ENCODE assay signal across 23 mouse cellular contexts in the genomic region with DNA sequence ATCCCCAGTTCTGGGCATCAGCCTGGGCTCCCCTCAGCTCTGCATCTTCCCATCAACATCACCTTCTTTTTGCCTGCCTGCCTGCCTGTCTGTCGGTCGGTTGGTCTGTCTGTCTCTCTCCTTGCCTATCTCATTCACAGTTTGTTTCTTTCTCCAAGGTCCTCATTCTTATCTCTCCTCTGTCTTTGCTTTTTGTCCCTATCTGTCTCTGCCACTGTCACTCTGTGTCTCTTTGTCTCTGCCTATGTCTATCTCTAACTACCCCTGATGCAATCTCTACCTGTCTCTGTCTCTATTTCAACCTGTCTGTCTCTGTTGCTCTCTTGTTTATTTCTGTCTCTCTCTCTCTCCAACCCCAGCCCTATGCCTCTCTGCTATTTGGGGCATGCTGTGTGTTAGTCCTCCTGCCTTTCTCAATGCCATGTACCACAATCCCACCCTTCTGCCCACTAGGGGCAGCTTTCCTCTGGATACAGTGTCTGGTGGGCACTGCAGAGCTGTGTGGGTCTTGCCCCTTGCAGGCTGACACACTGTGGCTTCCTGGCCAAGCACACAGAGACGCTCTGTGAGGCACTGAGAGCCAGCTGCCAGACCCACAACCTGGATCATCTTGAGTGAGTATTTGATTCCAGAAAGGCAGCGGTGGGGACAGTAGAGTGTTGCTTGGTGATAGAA. TPM values are rescaled to one million over a fixed set of nuclear protein-coding genes. Genes with fewer than 3 reads are reported as not detected.
DNase-seq lines count a peak whose midpoint lies in the region; ATAC-seq and TF ChIP-seq lines count a peak whose summit lies in the region.
"Had no signal": no experiment of that assay in that cellular context is flagged by ENCODE, and none has a peak within 500 bp of the region (broad histone marks: within the 10 kb centered on the region; RNA-seq: fewer than 3 reads in every experiment).

No protein-coding gene starts in this region.

- TF ChIP-seq CTCF in forebrain, postnatal 0 days (IDR thresholded peaks at IDR 0.05; ENCODE audit: low read depth) = peak; percentile 42
- peak; percentile 5 for TF ChIP-seq CTCF in left cerebral cortex, adult 2 months (IDR thresholded peaks at IDR 0.05)

- no peak overlapping the region for H3K4me2 ChIP-seq in forebrain, postnatal 0 days (ENCODE audit: low read depth)
- H3K4me2 ChIP-seq in forebrain, embryonic 16.5 days (ENCODE audit: low read length) = no peak overlapping the region
- H3K4me2 ChIP-seq: limb, embryonic 15.5 days had no signal

- no peak for DNase-seq in forebrain, postnatal 0 days
- DNase-seq in left cerebral cortex, adult 2 months (ENCODE audit: extremely low spot score in 1 of 2, low spot score in 2 of 2) = no peak
- no peak for DNase-seq in left cerebral cortex, adult 11 months (ENCODE audit: low spot score)
- peak; percentile 23 for DNase-seq in retina, postnatal 1 day
- no peak for DNase-seq in retina, embryonic 14.5 days (ENCODE audit: low spot score)
- DNase-seq in natural killer cell, adult 2 months (ENCODE audit: low spot score in 2 of 2) = no peak
- DNase-seq: adrenal gland, adult 8-10 months; cerebellum, adult 18-20 months; cerebellum, postnatal 36 days; gastrocnemius, postnatal 10 days; heart, postnatal 10 days; kidney, adult 8-10 months; kidney, postnatal 36 days; lung, postnatal 10 days; right cerebral cortex, adult 18-20 months; thymus, postnatal 25 days had no signal

- 72% methylated on average over 4 of the region's 4 CpGs for WGBS in forebrain, postnatal 0 days
- WGBS in forebrain, embryonic 16.5 days = 73% methylated on average over 4 of the region's 4 CpGs

- no peak overlapping the region for H3K9ac ChIP-seq in forebrain, postnatal 0 days
- H3K9ac ChIP-seq in forebrain, embryonic 16.5 days (replicated peaks; ENCODE audit: low read depth, low read length) = no peak overlapping the region
- H3K9ac ChIP-seq: limb, embryonic 15.5 days had no signal

- no peaks in the 10 kb centered on the region for H3K4me1 ChIP-seq in forebrain, postnatal 0 days (ENCODE audit: insufficient read depth)
- peaks cover 9% of the 10 kb centered on the region for H3K4me1 ChIP-seq in forebrain, embryonic 16.5 days (replicated peaks; ENCODE audit: control insufficient read depth, insufficient read depth, low read length)

- intact Hi-C loops in left cerebral cortex, adult 2 months (cut with DNase I) = no loop called here

- no peaks in the 10 kb centered on the region for H3K36me3 ChIP-seq in forebrain, postnatal 0 days (ENCODE audit: insufficient read depth)
- no peaks in the 10 kb centered on the region for H3K36me3 ChIP-seq in forebrain, embryonic 16.5 days (ENCODE audit: control insufficient read depth, insufficient read depth)
- H3K36me3 ChIP-seq: limb, embryonic 15.5 days; midbrain, embryonic 10.5 days had no signal

- no peak overlapping the region for H3K4me3 ChIP-seq in forebrain, postnatal 0 days (ENCODE audit: low read depth, low read length)
- no peak overlapping the region for H3K4me3 ChIP-seq in forebrain, embryonic 16.5 days (replicated peaks; ENCODE audit: low read length)
- H3K4me3 ChIP-seq in left cerebral cortex, adult 2 months = no peak overlapping the region
- H3K4me3 ChIP-seq: limb, embryonic 15.5 days; midbrain, embryonic 10.5 days; myocyte had no signal

- H3K9me3 ChIP-seq in forebrain, postnatal 0 days (ENCODE audit: low read length) = no peaks in the 10 kb centered on the region
- no peaks in the 10 kb centered on the region for H3K9me3 ChIP-seq in forebrain, embryonic 16.5 days (ENCODE audit: control insufficient read depth, low read length)
- H3K9me3 ChIP-seq: limb, embryonic 15.5 days; midbrain, embryonic 10.5 days had no signal

- H3K27ac ChIP-seq in forebrain, postnatal 0 days (ENCODE audit: low read depth, low read length) = no peak overlapping the region
- H3K27ac ChIP-seq in forebrain, embryonic 16.5 days (ENCODE audit: low read length) = no peak overlapping the region
- no peak overlapping the region for H3K27ac ChIP-seq in left cerebral cortex, adult 2 months
- H3K27ac ChIP-seq: limb, embryonic 15.5 days; midbrain, embryonic 10.5 days had no signal

- no peak for ATAC-seq in forebrain, postnatal 0 days
- no peak for ATAC-seq in forebrain, embryonic 16.5 days
- peak; percentile 45 for ATAC-seq in megakaryocyte progenitor cell, adult 5-6 weeks (replicated peaks; ENCODE audit: poor library complexity)
- ATAC-seq: hindbrain, embryonic 16.5 days had no signal

- H3K27me3 ChIP-seq in forebrain, postnatal 0 days (ENCODE audit: insufficient read depth, low read length) = no peaks in the 10 kb centered on the region
- H3K27me3 ChIP-seq in forebrain, embryonic 16.5 days (replicated peaks; ENCODE audit: control insufficient read depth, insufficient read depth, low read length) = no peaks in the 10 kb centered on the region
- H3K27me3 ChIP-seq: CH12.LX; limb, embryonic 15.5 days had no signal

RNA-seq across cellular contexts. Expression of gene Cpne2, which starts 42.8 kb away (rescaled TPM):
- 49.2 and 68.8 TPM in 2 replicates for total RNA-seq in forebrain, postnatal 0 days (2014; rRNA removed)
- 41.6 and 58.3 TPM in 2 replicates for polyA plus RNA-seq in forebrain, postnatal 0 days (2015; fragmentation: Nextera tagmentation; extraction: Ambion mirVana)
- 21.1 and 29.2 TPM in 2 replicates for polyA plus RNA-seq in forebrain, embryonic 16.5 days (2015; fragmentation: Nextera tagmentation; extraction: Ambion mirVana)
- total RNA-seq in left cerebral cortex, adult 2 months (2021) = 10 to 100 TPM; 19.9 to 26.1 TPM
- total RNA-seq in megakaryocyte progenitor cell, adult 5-6 weeks (2015) = 98.4 and 104 TPM in 2 replicates
- 54.1 and 64.9 TPM in 2 replicates for total RNA-seq in megakaryocyte progenitor cell, adult 5-6 weeks (2017)

RNA-seq across cellular contexts. Expression of gene Nlrc5, which starts 55.8 kb away (rescaled TPM):
- 0.69 and 1.6 TPM in 2 replicates for total RNA-seq in forebrain, postnatal 0 days (2014; rRNA removed)
- 0.28 and 0.36 TPM in 2 replicates for polyA plus RNA-seq in forebrain, postnatal 0 days (2015; fragmentation: Nextera tagmentation; extraction: Ambion mirVana)
- polyA plus RNA-seq in forebrain, embryonic 16.5 days (2015; fragmentation: Nextera tagmentation; extraction: Ambion mirVana) = 0.28 and 0.47 TPM in 2 replicates
- total RNA-seq in left cerebral cortex, adult 2 months (2021) = under 1 TPM; 0.51 to 0.59 TPM
- total RNA-seq in megakaryocyte progenitor cell, adult 5-6 weeks (2015) = 22.5 and 24.1 TPM in 2 replicates
- 17.7 and 27.9 TPM in 2 replicates for total RNA-seq in megakaryocyte progenitor cell, adult 5-6 weeks (2017)
